ENCODE assay signal across 10 mouse cellular contexts in the genomic region with DNA sequence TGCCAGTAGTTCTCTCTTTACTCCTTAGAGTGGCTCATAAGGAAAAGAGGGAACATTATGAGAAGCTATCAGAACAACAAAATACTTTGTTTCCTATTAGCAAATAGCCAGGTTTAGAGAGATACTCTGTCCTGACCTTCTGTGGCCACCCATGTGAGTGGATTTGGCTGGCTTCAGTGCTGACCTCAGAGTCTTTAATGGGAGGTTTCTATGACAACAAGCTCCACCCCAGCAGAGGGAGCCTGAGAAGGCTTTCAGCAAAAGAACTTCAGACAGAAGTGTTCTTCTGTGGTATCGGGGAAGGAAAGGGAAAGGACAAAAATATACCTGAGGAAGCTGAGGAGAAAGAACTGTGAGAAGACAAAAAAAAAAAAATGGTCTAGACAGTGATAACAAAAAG.
DNase-seq lines count a peak whose midpoint lies in the region; ATAC-seq and TF ChIP-seq lines count a peak whose summit lies in the region.
"Had no signal": no experiment of that assay in that cellular context is flagged by ENCODE, and none has a peak within 500 bp of the region (broad histone marks: within the 10 kb centered on the region; RNA-seq: fewer than 3 reads in every experiment).

No protein-coding gene starts in this region.

- TF ChIP-seq EP300 in heart, adult 2 months (IDR thresholded peaks at IDR 0.05; ENCODE audit: insufficient read depth, low read depth, low read length), result no peak
- TF ChIP-seq EP300 in liver, postnatal 0 days (IDR thresholded peaks at IDR 0.05; ENCODE audit: low read depth), result no peak

- H3K4me3 ChIP-seq in heart, adult 2 months, result no peak overlapping the region
- no peak overlapping the region for H3K4me3 ChIP-seq in heart, embryonic 11.5 days (ENCODE audit: low read depth, low read length)
- H3K4me3 ChIP-seq in liver, postnatal 0 days (ENCODE audit: low read depth, low read length), result no peak overlapping the region
- H3K4me3 ChIP-seq in intestine, postnatal 0 days (ENCODE audit: low read depth, low read length), result no peak overlapping the region
- H3K4me3 ChIP-seq: embryonic facial prominence, embryonic 15.5 days; lung, embryonic 15.5 days had no signal

- no peak overlapping the region for H3K9ac ChIP-seq in heart, adult 2 months (ENCODE audit: low read depth, low read length)
- H3K9ac ChIP-seq in heart, embryonic 11.5 days (ENCODE audit: low read depth, low read length), result no peak overlapping the region
- no peak overlapping the region for H3K9ac ChIP-seq in liver, postnatal 0 days (replicated peaks)
- H3K9ac ChIP-seq in intestine, postnatal 0 days (ENCODE audit: low read depth, low read length), result no peak overlapping the region
- H3K9ac ChIP-seq: embryonic facial prominence, embryonic 15.5 days; lung, embryonic 15.5 days had no signal

- H3K4me2 ChIP-seq in heart, embryonic 11.5 days, result no peak overlapping the region
- H3K4me2 ChIP-seq in liver, postnatal 0 days (ENCODE audit: low read depth, low read length), result no peak overlapping the region
- H3K4me2 ChIP-seq in intestine, postnatal 0 days (replicated peaks; ENCODE audit: low read depth), result no peak overlapping the region
- H3K4me2 ChIP-seq: embryonic facial prominence, embryonic 15.5 days; lung, embryonic 15.5 days had no signal

- TF ChIP-seq POLR2A in heart, adult 2 months (IDR thresholded peaks at IDR 0.05; ENCODE audit: insufficient read depth, low read depth, low read length), result no peak

- 27% methylated on average over 1 of the region's 1 CpGs for whole genome bisulfite sequencing in heart, adult 2 months
- WGBS in heart, embryonic 11.5 days (ENCODE audit: insufficient replicate concordance), result 40% methylated on average over 1 of the region's 1 CpGs
- 38% methylated on average over 1 of the region's 1 CpGs for WGBS in liver, postnatal 0 days (ENCODE audit: insufficient replicate concordance)
- WGBS in intestine, postnatal 0 days, result 55% methylated on average over 1 of the region's 1 CpGs

- H3K79me2 ChIP-seq in heart, adult 2 months (replicated peaks; ENCODE audit: control insufficient read depth, insufficient read depth, low read length), result no peaks in the 10 kb centered on the region

- H3K36me3 ChIP-seq in heart, adult 2 months (ENCODE audit: control insufficient read depth, insufficient read depth, low read length), result no peaks in the 10 kb centered on the region
- no peaks in the 10 kb centered on the region for H3K36me3 ChIP-seq in heart, embryonic 11.5 days (ENCODE audit: control insufficient read depth, insufficient read depth, low read length)
- H3K36me3 ChIP-seq in liver, postnatal 0 days (replicated peaks; ENCODE audit: insufficient read depth, low read length), result no peaks in the 10 kb centered on the region
- H3K36me3 ChIP-seq in intestine, postnatal 0 days (ENCODE audit: control insufficient read depth, insufficient read depth), result no peaks in the 10 kb centered on the region
- H3K36me3 ChIP-seq: embryonic facial prominence, embryonic 15.5 days; lung, embryonic 15.5 days had no signal

- DNase-seq in heart, adult 2 months, result peak; percentile 23 to 39
- peak; percentile 65 for DNase-seq in adrenal gland, adult 2 months
- DNase-seq in gastrocnemius, adult 8-10 months (ENCODE audit: low spot score in 2 of 2), result peak; percentile 4 to 8
- peak; percentile 12 for DNase-seq in liver, postnatal 0 days
- DNase-seq in spleen, postnatal 14 days (ENCODE audit: low spot score in 2 of 2), result no peak
- no peak for DNase-seq in right cerebral cortex, postnatal 25 days

- TF ChIP-seq CTCF in heart, adult 2 months (IDR thresholded peaks at IDR 0.05), result no peak
- no peak for TF ChIP-seq CTCF in liver, postnatal 0 days (IDR thresholded peaks at IDR 0.05; ENCODE audit: low read depth)
- no peak for TF ChIP-seq CTCF in intestine, postnatal 0 days (IDR thresholded peaks at IDR 0.05; ENCODE audit: low read depth)

- no peak overlapping the region for H3K27ac ChIP-seq in heart, adult 2 months
- no peak overlapping the region for H3K27ac ChIP-seq in heart, embryonic 11.5 days (ENCODE audit: low read depth, low read length)
- no peak overlapping the region for H3K27ac ChIP-seq in liver, postnatal 0 days (ENCODE audit: low read depth)
- H3K27ac ChIP-seq in intestine, postnatal 0 days (ENCODE audit: low read depth, low read length), result no peak overlapping the region
- H3K27ac ChIP-seq: embryonic facial prominence, embryonic 15.5 days; lung, embryonic 15.5 days had no signal

- H3K4me1 ChIP-seq in heart, adult 2 months (ENCODE audit: control insufficient read depth, insufficient read depth, low read length), result no peaks in the 10 kb centered on the region
- no peaks in the 10 kb centered on the region for H3K4me1 ChIP-seq in heart, embryonic 11.5 days (ENCODE audit: control insufficient read depth, insufficient read depth, low read length)
- H3K4me1 ChIP-seq in liver, postnatal 0 days (ENCODE audit: insufficient read depth), result no peaks in the 10 kb centered on the region
- no peaks in the 10 kb centered on the region for H3K4me1 ChIP-seq in intestine, postnatal 0 days (replicated peaks; ENCODE audit: control insufficient read depth, insufficient read depth, low read length)
- H3K4me1 ChIP-seq: embryonic facial prominence, embryonic 15.5 days; lung, embryonic 15.5 days had no signal

- no peaks in the 10 kb centered on the region for H3K9me3 ChIP-seq in heart, embryonic 11.5 days (replicated peaks; ENCODE audit: control insufficient read depth, low read length)
- no peaks in the 10 kb centered on the region for H3K9me3 ChIP-seq in liver, postnatal 0 days (ENCODE audit: low read length)
- no peaks in the 10 kb centered on the region for H3K9me3 ChIP-seq in intestine, postnatal 0 days (ENCODE audit: control insufficient read depth)
- H3K9me3 ChIP-seq: embryonic facial prominence, embryonic 15.5 days; lung, embryonic 15.5 days had no signal

- intact Hi-C loops in heart, adult 2 months (cut with DNase I), result no loop called here

- H3K27me3 ChIP-seq in heart, adult 2 months (ENCODE audit: control insufficient read depth, insufficient read depth, low read length), result no peaks in the 10 kb centered on the region
- no peaks in the 10 kb centered on the region for H3K27me3 ChIP-seq in heart, embryonic 11.5 days (ENCODE audit: control insufficient read depth, insufficient read depth, low read length)
- no peaks in the 10 kb centered on the region for H3K27me3 ChIP-seq in liver, postnatal 0 days (ENCODE audit: insufficient read depth, low read length)
- H3K27me3 ChIP-seq in intestine, postnatal 0 days (replicated peaks; ENCODE audit: control insufficient read depth, insufficient read depth, low read length), result 0 out of 2 replicates have a peak, but pooled peaks cover 3% of the 10 kb centered on the region
- H3K27me3 ChIP-seq: embryonic facial prominence, embryonic 15.5 days; lung, embryonic 15.5 days had no signal

- ATAC-seq in heart, embryonic 11.5 days (replicated peaks; ENCODE audit: insufficient number of reproducible peaks, low FRiP score, low TSS enrichment), result no peak
- ATAC-seq in liver, postnatal 0 days, result no peak
- no peak for ATAC-seq in intestine, postnatal 0 days

Comparison
In these comparisons a context has a peak if more than half of its experiments do, and no peak if none do; other contexts are left out.
1. DNase-seq: peak in heart, adult 2 months (2 of 2), adrenal gland, adult 2 months (single experiment), gastrocnemius, adult 8-10 months (2 of 2) and liver, postnatal 0 days (single experiment); none in spleen, postnatal 14 days (0 of 2) and right cerebral cortex, postnatal 25 days (single experiment).